Mouse (Mus musculus) forebrain, embryonic 14.5 days (tissue): Measurements from ENCODE around the gene 4930518I15Rik. TPM values are rescaled to one million over a fixed set of nuclear protein-coding genes. Genes with fewer than 3 reads are reported as not detected.
"Not testable (repeated sequence)": the region's sequence is repeated elsewhere in the genome, so short reads cannot be mapped to it uniquely, and the experiment has no call there.

Source experiments
- ATAC-seq: fragments of 200-750 bp; cut with Nextera tagmentation; 2 replicates; pipeline ENCODE4 v1.8.0; 2017; ENCODE audit warnings: mild to moderate bottlenecking, moderate library complexity
- DNase-seq: peaks from one replicate; pipeline ENCODE4 v3.0.0-alpha.2; 2015; ENCODE audit warnings: low spot score
- H3K27ac ChIP-seq: fragments of 300-500 bp; sonication (generic); 2 replicates; pipeline ENCODE4 v1.5.1; 2014; ENCODE audit warnings: low read depth, mild to moderate bottlenecking, control low read depth, low read length, moderate library complexity
- H3K27me3 ChIP-seq: fragments of 300-500 bp; sonication (generic); replicated peaks from 2 replicates; pipeline ENCODE4 v1.6.1; 2014; ENCODE audit warnings: low read length, control low read depth, mixed read lengths; ENCODE audit not compliant: control insufficient read depth, insufficient read depth
- H3K36me3 ChIP-seq: fragments of 300-500 bp; sonication (generic); 2 replicates; pipeline ENCODE4 v1.6.1; 2014; ENCODE audit warnings: low read length, control low read depth; ENCODE audit not compliant: control insufficient read depth, insufficient read depth
- H3K4me1 ChIP-seq: fragments of 300-500 bp; sonication (generic); 2 replicates; pipeline ENCODE4 v1.6.1; 2014; ENCODE audit warnings: antibody characterized with exemption, low read length, control low read depth; ENCODE audit not compliant: control insufficient read depth, insufficient read depth
- H3K4me2 ChIP-seq: fragments of 300-500 bp; sonication (generic); 2 replicates; pipeline ENCODE4 v1.6.1; 2014; ENCODE audit warnings: mild to moderate bottlenecking, control low read depth, low read length
- H3K4me3 ChIP-seq: fragments of 300-500 bp; sonication (generic); 2 replicates; pipeline ENCODE4 v1.5.1; 2014; ENCODE audit warnings: low read depth, low read length, control low read depth
- H3K9ac ChIP-seq: fragments of 300-500 bp; sonication (generic); 2 replicates; pipeline ENCODE4 v1.6.1; 2014; ENCODE audit warnings: mild to moderate bottlenecking, low read length, control low read depth, moderate library complexity
- H3K9me3 ChIP-seq: fragments of 300-500 bp; sonication (generic); replicated peaks from 2 replicates; pipeline ENCODE4 v1.6.1; 2016; ENCODE audit warnings: low read length, control low read depth, mixed read lengths; ENCODE audit not compliant: control insufficient read depth
- WGBS: fragments of 180-500 bp; shearing (Covaris S2); extraction: QIAGEN DNeasy Blood & Tissue Kit; methylation state at CpG from one replicate; pipeline ENCODE4 v1.1.7; 2014; 5-methylcytosine and 5-hydroxymethylcytosine counted together
- polyA plus RNA-seq: library from polyadenylated mRNA; unstranded; fragments of >200 nt; fragmentation: Nextera tagmentation; extraction: Ambion mirVana; gene quantifications from 2 replicates; pipeline ENCODE4 v1.2.1, GENCODE M21; 2014

The 4930518I15Rik gene
- polyA plus RNA-seq, 1 experiment from 2014 or later = 2.7 TPM

DNA sequence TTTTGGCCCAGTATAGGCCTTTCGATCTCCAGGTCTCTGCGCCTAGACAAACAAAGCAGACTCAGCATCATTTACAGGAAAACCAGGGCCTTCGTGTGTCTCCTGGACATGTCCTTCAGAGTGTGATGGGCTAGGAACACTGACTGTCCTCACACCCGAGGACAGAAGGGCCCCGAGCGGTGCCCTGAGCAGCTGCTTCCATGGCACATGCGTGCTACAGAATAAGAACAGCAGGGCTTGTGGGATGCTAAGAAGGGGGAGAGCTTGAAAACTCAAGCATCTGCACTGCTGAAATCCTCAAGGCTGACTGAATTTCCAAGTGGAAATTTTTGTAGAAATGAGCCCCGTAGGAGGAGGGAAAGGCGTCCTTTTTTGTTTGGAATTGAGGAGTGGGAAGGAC is 39.3 kb upstream of the 4930518I15Rik start:
- ATAC-seq (no peak), DNase-seq (no peak)
- 84% methylated on average over 9 of the region's 9 CpGs for WGBS
- no peak overlapping the region for H3K27ac ChIP-seq
- H3K4me2 ChIP-seq = no peak overlapping the region
- no peaks in the 10 kb centered on the region for H3K4me1 ChIP-seq
- H3K4me3 ChIP-seq = no peak overlapping the region
- no peaks in the 10 kb centered on the region for H3K36me3 ChIP-seq
- no peaks in the 10 kb centered on the region for H3K9me3 ChIP-seq
- H3K9ac ChIP-seq = no peak overlapping the region
- H3K27me3 ChIP-seq = no peaks in the 10 kb centered on the region

DNA sequence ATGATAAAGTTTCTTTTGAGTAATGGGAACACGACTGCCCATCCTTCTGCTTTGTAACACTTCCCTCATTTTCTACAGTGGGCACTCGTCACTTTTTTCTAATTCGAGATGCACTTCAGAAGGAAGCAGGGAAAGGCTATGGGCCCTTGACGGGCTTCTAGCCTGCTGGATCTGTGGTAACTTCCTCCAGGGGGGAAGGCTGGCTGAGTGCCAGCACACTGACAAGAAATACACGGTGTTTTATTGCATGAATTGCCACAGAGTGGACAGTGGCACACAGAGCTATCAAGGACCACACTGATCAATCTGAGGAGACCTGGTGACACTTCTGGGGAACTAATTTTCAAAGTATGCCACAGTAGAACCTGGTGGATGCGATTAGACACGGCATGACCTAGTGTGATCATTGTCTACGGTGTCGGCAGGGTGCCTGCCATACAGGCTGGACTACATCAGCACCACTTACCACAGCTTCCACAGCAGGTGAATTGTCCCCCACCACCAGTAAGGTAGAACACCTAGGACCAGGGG is 38.7 kb upstream of the 4930518I15Rik start:
- no peaks in the 10 kb centered on the region for H3K36me3 ChIP-seq
- ATAC-seq = no peak
- no peak overlapping the region for H3K9ac ChIP-seq
- H3K27ac ChIP-seq = no peak overlapping the region
- H3K4me1 ChIP-seq = no peaks in the 10 kb centered on the region
- no peaks in the 10 kb centered on the region for H3K27me3 ChIP-seq
- no peak overlapping the region for H3K4me2 ChIP-seq
- no peak overlapping the region for H3K4me3 ChIP-seq
- no peak for DNase-seq
- 74% methylated on average over 9 of the region's 9 CpGs for WGBS
- no peaks in the 10 kb centered on the region for H3K9me3 ChIP-seq

DNA sequence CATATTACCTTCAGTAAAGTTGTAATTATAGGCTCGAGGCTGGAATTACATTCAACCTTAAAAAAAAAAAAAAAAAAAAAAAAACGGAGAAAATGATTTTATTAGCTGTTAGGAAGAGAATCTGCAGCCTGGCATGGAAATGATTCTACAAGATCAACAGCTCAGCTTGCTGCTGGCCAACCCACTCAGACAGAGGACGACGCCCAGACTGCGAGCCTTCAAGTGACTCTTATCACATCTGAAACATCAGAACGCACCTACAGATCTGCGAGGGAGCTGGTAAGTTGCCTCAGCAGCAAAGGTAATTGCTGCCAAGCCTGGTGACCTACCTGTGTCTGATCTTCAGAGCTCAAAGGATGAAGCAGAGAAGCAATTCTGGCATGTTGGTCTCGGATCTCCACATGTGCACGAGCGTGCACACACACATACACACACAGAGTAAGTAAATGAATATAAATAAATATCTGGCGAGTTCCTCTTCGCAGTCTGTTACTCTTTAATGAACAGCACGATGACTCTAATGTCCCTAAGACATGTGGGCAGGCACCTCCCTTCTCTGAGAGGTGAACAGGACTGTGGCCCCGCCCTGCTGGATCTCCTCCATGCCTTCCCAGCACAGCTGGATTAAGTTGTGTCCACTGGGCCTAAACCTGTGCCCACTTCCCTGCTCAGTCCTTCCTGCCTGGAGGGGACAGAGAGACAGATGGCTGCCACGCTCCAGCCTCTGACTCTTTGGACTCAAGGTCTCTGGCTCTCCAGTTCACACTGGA is 36.9 kb upstream of the 4930518I15Rik start:
- Histone ChIP-seq H3K9me3 (no peaks in the 10 kb centered on the region), H3K4me1 (no peaks in the 10 kb centered on the region), H3K36me3 (no peaks in the 10 kb centered on the region), H3K4me2 (no peak overlapping the region), H3K27ac (no peak overlapping the region), H3K4me3 (no peak overlapping the region), H3K27me3 (no peaks in the 10 kb centered on the region), H3K9ac (no peak overlapping the region)
- WGBS = 89% methylated on average over 15 of the region's 15 CpGs
- no peak for DNase-seq
- ATAC-seq = no peak

DNA sequence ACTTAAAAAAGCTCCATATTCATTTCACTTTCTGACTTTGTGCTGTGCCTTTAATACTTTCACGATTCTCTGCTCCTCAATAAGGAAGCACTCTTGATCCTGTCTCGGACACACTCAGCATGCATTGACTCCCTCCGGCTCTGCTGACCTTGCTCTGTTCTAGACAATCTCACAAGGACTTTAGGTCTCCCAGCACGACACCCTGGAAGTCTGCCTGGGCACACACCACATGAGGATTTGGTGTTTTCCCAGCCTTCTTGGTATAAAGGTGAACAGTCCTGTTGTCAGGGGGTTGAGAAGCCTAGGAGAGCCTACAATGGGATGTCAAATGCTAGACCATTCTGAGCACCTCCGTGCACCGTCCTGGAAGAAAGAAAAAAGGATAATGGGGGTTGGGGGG is 35.1 kb upstream of the 4930518I15Rik start:
- no peaks in the 10 kb centered on the region for H3K9me3 ChIP-seq
- no peaks in the 10 kb centered on the region for H3K27me3 ChIP-seq
- no peak overlapping the region for H3K4me3 ChIP-seq
- H3K4me1 ChIP-seq = no peaks in the 10 kb centered on the region
- ATAC-seq (no peak), DNase-seq (no peak)
- H3K9ac ChIP-seq = no peak overlapping the region
- no peak overlapping the region for H3K4me2 ChIP-seq
- H3K27ac ChIP-seq = no peak overlapping the region
- WGBS = 74% methylated on average over 6 of the region's 6 CpGs
- no peaks in the 10 kb centered on the region for H3K36me3 ChIP-seq

DNA sequence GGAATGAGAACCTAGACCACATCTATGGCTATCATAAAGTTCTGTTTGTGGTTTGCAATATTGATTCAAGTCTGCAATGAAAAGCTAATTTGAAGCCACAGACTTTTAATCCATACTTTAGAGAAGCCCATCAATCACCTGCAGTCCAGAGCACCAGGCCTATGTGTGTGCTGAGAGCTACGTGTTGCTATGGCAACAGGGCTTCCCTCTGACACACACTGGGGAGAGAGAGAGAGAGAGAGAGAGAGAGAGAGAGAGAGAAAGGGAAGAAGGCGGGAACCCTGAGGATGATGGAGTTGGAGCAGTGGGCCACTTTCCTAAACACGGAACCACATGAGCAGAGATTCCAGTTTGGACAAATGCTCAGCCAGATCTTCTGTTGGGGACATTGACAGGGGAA is 34.5 kb upstream of the 4930518I15Rik start:
- Histone ChIP-seq H3K27ac (no peak overlapping the region), H3K9me3 (no peaks in the 10 kb centered on the region), H3K4me3 (no peak overlapping the region), H3K4me2 (no peak overlapping the region), H3K4me1 (no peaks in the 10 kb centered on the region), H3K27me3 (no peaks in the 10 kb centered on the region), H3K36me3 (no peaks in the 10 kb centered on the region), H3K9ac (no peak overlapping the region)
- ATAC-seq = 0 out of 2 replicates have a peak, but pooled peaks have one; percentile 50
- DNase-seq = peak; percentile 71
- WGBS = 33% methylated on average over 3 of the region's 3 CpGs

DNA sequence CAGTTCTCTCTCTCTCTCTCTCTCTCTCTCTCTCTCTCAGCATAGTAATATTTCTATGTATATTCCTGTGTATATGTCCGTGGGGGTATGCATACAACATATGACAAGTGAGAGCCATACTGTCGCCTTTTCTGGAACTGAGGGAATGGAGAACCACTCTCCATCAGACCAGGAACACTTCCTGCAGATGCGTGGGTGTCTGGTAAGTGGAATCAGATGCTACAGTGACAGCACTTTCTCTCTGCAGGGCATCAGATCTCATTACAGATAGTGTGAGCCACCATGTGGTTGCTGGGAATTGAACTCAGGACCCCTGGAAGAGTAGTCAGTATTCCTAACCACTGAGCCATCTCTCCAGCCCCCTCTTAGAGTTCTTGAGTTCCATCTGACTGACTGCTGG is 30.7 kb upstream of the 4930518I15Rik start:
- ATAC-seq (no peak), DNase-seq (no peak)
- Histone ChIP-seq H3K27ac (no peak overlapping the region), H3K9ac (no peak overlapping the region), H3K4me2 (no peak overlapping the region), H3K36me3 (no peaks in the 10 kb centered on the region), H3K9me3 (no peaks in the 10 kb centered on the region), H3K27me3 (no peaks in the 10 kb centered on the region), H3K4me3 (no peak overlapping the region), H3K4me1 (no peaks in the 10 kb centered on the region)
- 72% methylated on average over 3 of the region's 3 CpGs for WGBS

DNA sequence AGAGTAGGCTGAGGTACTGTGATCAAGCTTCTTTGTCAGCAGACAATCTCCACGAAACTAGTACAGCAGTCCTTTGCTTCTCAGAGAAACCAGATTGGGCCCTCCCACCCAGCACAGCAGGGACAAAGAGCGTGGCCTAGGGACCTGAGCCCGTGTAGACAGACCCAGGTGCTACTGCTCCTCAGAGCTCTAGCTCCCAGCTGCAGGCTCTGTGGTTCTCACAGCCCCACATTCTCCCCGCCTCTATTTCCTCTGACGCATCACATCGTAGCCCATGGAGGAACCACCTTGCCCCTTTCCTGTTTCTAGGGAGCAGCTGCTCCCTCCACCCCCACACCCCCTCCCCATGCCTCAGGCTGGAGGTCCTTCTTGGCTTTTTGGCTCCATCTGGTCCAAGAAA is 29.3 kb upstream of the 4930518I15Rik start, which contains the start of gene Sla2:
TSS of gene Sla2 (minus strand) at position 176 of the 400 bp plus-strand sequence.
- Histone ChIP-seq H3K36me3 (no peaks in the 10 kb centered on the region), H3K4me3 (no peak within 1 kb of the TSS), H3K4me1 (no peaks in the 10 kb centered on the region), H3K27me3 (no peaks in the 10 kb centered on the region), H3K9ac (no peak within 1 kb of the TSS), H3K4me2 (no peak within 1 kb of the TSS), H3K9me3 (no peaks in the 10 kb centered on the region), H3K27ac (no peak within 1 kb of the TSS)
- WGBS = 74% methylated on average over 6 of the region's 6 CpGs
- DNase-seq (no peak), ATAC-seq (no peak)

DNA sequence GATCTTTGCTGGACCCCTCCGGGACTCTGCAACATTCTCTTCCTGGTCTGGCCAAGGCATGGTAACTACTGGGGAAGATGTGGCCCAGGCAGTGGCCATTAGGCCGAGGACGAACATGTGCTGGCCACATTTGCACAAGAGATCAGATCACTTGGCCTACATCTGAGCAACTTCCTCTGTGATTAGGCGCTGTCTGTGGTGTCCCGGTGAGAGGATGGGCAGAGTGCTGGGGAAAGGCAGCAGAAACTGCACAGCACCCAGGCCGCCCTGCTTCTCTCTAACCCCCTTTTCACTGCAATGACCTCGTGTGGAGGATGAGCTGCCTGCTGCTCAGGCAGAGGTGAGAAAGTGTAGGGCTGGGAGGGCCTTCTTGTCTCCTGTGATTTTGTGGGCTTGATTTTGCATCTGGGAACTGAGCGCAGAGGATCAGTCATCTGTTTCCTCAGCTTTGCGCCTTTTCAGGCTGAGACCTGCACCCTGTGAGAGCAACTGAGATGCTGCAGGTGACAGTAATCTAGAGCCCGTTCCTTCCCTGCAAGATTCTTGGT is 28.4 kb upstream of the 4930518I15Rik start:
- DNase-seq (no peak), ATAC-seq (no peak)
- no peaks in the 10 kb centered on the region for H3K4me1 ChIP-seq
- no peak overlapping the region for H3K4me2 ChIP-seq
- H3K9ac ChIP-seq = no peak overlapping the region
- no peaks in the 10 kb centered on the region for H3K9me3 ChIP-seq
- H3K27me3 ChIP-seq = no peaks in the 10 kb centered on the region
- no peaks in the 10 kb centered on the region for H3K36me3 ChIP-seq
- no peak overlapping the region for H3K4me3 ChIP-seq
- WGBS = 86% methylated on average over 10 of the region's 10 CpGs
- H3K27ac ChIP-seq = no peak overlapping the region

DNA sequence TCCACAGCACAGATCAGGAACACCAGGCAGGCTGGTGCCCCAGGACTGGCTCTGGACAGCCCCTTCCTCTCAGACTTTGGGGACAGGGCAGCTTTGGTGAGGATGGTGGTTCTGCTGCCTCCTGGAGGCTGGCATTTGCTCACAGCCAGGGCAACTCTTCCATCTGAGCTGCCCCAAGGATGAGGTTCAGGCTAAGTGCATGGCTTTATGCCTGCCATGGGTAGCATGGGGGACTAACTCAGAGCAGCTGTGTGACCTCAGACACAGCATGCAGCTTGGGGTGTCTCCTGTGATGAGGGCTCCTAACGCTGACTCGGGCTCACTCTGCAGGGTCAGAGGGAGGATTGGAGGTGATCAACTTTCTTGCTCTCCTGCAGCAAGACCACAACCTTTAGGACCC is 27.9 kb upstream of the 4930518I15Rik start:
- not testable (repeated sequence) for H3K9me3 ChIP-seq, ATAC-seq, H3K27me3 ChIP-seq, H3K4me1 ChIP-seq, H3K9ac ChIP-seq, DNase-seq, H3K4me2 ChIP-seq, H3K4me3 ChIP-seq, H3K36me3 ChIP-seq, H3K27ac ChIP-seq
- WGBS = 89% methylated on average over 2 of the region's 2 CpGs
